ENCODE assay signal across 9 mouse cellular contexts in genomic region chr19:44418945-44419344, GRCm38 (mm10). TPM values are rescaled to one million over a fixed set of nuclear protein-coding genes. Genes with fewer than 3 reads are reported as not detected.
DNase-seq lines count a peak whose midpoint lies in the region; ATAC-seq and TF ChIP-seq lines count a peak whose summit lies in the region.
"Had no signal": no experiment of that assay in that cellular context is flagged by ENCODE, and none has a peak within 500 bp of the region (broad histone marks: within the 10 kb centered on the region; RNA-seq: fewer than 3 reads in every experiment).

No protein-coding gene starts in this region.

- peak overlapping the region; percentile 39; the same call in 1 of the 2 replicates for H3K4me3 ChIP-seq in E14TG2a.4 (replicated peaks; ENCODE audit: low read length)
- H3K4me3 ChIP-seq: limb, embryonic 13.5 days had no signal

- peaks cover 8% of the 10 kb centered on the region; the same call in 1 of the 2 replicates for H3K4me1 ChIP-seq in E14TG2a.4 (replicated peaks; ENCODE audit: low read depth, low read length)
- H3K4me1 ChIP-seq: limb, embryonic 13.5 days had no signal

- peaks cover 39% of the 10 kb centered on the region for H3K27me3 ChIP-seq in E14TG2a.4 (ENCODE audit: insufficient read depth, low read length)
- H3K27me3 ChIP-seq: limb, embryonic 13.5 days had no signal

- peak; percentile 83 for DNase-seq in ZHBTc4 (ENCODE audit: low read depth, low spot score)
- DNase-seq in embryo, embryonic 10 days (ENCODE audit: low spot score) = peak; percentile 87
- peak; percentile 8 to 83 for DNase-seq in layer of hippocampus, adult 18-20 months (ENCODE audit: low spot score in 2 of 2)
- peak; percentile 87 for DNase-seq in lung, postnatal 36 days
- peak; percentile 70 for DNase-seq in right cerebral cortex, postnatal 14 days
- peak; percentile 34 to 71 for DNase-seq in urinary bladder, postnatal 4 days (ENCODE audit: low spot score in 2 of 2)

- no peaks in the 10 kb centered on the region for H3K36me3 ChIP-seq in E14TG2a.4 (ENCODE audit: insufficient read depth, low read length)
- H3K36me3 ChIP-seq: limb, embryonic 13.5 days had no signal

- no peaks in the 10 kb centered on the region for H3K9me3 ChIP-seq in E14TG2a.4 (ENCODE audit: low read length)
- H3K9me3 ChIP-seq: limb, embryonic 13.5 days had no signal

- peak; percentile 72 for TF ChIP-seq CTCF in E14TG2a.4 (conservative IDR thresholded peaks at IDR 0.05; ENCODE audit: low read length)

- ATAC-seq in granulocyte monocyte progenitor cell, adult 5-6 weeks (replicated peaks; ENCODE audit: poor library complexity, severe bottlenecking) = peak; percentile 48; the same call in 1 of the 2 replicates

RNA-seq across cellular contexts. Expression of gene Scd1, which starts 11.3 kb away (rescaled TPM):
- total RNA-seq in granulocyte monocyte progenitor cell, adult 5-6 weeks (2014; fragmentation: Nextera tagmentation) = 0.41 TPM in 1 of 2 replicates, not detected in the other
- total RNA-seq in granulocyte monocyte progenitor cell, adult 5-6 weeks (2017) = not detected in 2 replicates
- 100 to 1,000 TPM; 150 to 156 TPM for total RNA-seq in layer of hippocampus, adult 18-20 months (2021)

Comparison
In these comparisons a context has a peak if more than half of its experiments do, and no peak if none do; other contexts are left out.
1. Peak in every context shown above with its lines: DNase-seq, ATAC-seq and H3K4me3 ChIP-seq.
2. RNA of gene Scd1, which starts 11.3 kb away (total RNA-seq): 150 to 156 TPM in layer of hippocampus, adult 18-20 months; 0.41 TPM in granulocyte monocyte progenitor cell, adult 5-6 weeks; every median in the first group is over 100 times any median in the second.